Mouse (Mus musculus): ENCODE results near the gene Qrich2.

The Qrich2 gene

GRCm38 (mm10) chr11:116443311-116443710, 22.7 kb downstream of the Qrich2 start:
- DNase-seq, result no peak

DNA sequence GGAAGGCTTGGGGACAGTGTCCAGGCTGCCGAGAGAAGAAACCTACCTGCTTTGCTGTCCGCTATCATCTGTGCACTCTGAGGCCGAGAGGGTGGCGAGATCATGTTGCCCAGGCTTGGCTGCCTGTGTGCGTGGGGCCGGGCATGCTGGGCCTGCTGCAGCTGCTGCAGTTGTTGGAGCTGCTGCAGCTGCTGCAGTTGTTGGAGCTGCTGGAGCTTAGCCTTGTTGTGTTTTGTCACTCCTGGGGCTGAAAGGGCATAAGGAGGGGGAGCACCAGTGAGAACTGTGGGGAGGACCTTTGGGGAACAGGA, 23.2 kb downstream of the Qrich2 start:
- no peak for DNase-seq

GRCm38 (mm10) chr11:116442129-116442866, 23.7 kb downstream of the Qrich2 start:
- no peak for DNase-seq

DNA sequence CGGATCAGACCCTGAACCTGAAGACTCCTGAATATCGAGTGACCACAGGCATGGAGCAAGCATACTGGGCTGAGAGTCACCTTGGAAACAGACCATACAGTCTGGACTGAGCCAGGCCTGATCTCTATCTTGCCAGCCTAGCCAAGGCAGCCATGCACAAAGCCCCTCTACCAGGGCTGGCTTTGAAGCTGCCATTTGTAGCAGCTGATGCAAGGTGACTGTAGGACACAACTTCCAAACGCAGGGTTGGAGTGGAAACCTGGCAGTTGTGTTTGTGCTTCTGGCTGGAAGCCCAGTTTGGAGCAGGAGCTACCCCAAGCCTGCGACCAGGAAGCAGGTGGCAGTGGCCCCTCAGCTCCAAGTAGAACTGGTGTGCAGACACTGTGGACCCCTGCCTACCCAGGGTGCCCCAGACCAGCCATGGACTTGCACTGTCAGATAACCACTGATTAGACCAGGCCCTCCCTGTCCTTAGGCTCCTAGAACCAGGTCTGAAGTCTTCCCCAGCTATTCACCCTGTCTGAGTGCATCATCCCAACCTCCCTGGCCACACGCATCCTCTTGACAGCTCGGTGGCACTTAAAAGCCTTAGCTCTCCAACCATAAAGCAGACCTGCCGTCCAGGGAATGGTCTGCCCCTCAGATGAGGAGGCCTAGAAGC, 25.5 kb downstream of the Qrich2 start:
- no peak for DNase-seq

GRCm38 (mm10) chr11:116439269-116440240, 26.5 kb downstream of the Qrich2 start:
- peak; percentile 54 to 58 for DNase-seq

DNA sequence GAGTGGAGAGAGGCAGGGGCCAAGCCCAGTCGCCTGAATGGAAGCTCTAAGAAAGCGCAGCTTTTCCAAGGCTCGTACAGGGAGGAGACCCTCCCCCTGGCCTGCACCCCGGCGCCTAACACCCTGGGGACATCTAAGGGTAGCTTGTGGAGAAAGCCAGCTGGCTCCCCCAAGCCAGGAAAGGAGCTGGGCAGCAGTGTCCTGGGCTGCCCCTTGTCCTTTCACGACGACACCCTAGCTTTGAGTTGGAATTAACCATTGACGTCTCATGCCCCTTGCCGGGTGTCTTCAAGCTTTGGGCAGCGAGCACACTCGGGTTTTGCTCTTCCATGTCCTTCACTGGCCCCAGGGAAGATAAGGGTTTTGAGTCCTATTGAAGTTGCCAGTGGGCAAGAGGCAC, 28.5 kb downstream of the Qrich2 start:
- DNase-seq, result no peak

DNA sequence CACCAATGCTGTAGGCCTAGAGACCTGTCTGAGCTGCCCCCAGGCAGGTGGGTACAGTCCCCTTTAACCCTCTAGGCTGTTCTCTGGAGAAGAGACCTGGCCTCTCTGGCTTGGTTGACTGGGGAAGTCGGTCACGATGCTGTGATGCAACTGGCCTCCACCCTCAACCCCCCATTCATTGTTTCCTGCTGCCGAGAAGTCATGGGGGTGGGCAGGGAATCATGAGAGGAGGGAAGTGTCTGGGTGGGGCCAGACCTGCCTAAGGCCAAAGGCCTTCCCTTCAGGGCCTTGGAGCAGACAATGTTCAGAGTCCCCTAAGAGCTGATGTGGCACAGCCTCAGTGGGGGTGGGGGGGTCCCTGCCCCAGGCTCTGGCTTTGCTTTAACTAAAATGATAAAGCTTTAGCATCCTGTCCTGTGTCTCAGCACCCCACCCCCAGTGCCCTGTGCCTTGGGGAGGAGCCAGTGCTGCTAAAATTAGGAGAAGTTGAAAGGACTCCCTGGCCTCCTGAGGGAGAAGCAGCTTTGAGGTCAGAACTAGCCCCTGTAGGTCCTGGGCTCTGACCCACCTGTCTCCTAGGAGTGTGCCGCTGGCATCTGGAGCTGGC, 29.2 kb downstream of the Qrich2 start:
- DNase-seq, result peak; percentile 37 to 40

DNA sequence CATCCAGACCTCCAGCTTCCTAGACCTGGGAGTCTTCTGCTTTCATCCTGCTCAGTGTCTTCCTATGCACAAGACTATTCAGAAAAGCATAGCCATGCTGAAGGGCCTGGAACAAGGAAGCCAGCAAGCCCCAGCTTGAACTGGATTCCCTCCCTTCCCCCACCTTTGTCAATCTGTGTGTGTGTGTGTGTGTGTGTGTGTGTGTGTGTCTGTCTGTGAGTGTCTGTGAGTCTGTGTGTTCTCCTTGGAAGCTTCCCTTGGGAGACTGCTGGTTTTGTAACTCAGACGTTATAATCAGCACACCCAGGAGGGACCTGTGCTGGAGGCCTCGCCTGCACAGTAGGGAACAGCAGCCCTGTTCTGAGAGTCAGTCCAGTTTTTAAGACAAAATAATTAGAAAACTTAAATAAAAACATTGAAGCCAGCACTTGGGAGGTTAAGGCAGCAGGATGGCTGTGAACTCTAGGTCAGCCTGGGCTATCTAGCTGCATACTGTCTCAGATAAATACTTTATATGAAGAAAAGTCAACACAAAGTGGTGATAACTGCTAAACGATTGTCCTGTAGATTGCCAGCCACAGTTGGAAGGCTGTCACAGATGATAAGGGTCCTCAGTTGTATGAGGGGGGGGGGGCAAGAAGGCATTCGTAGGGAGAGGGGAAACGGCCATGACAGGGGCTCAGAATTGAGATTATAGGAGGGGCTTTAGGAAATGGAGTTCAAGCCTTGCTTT, 29.9 kb downstream of the Qrich2 start:
- DNase-seq, result no peak

- DNase-seq, result no peak
Observed at GRCm38 (mm10) chr11:116434967-116435752, 30.9 kb downstream of the Qrich2 start.

- peak; percentile 62 to 64 for DNase-seq
Observed at GRCm38 (mm10) chr11:116434287-116434966, 31.6 kb downstream of the Qrich2 start.

DNA sequence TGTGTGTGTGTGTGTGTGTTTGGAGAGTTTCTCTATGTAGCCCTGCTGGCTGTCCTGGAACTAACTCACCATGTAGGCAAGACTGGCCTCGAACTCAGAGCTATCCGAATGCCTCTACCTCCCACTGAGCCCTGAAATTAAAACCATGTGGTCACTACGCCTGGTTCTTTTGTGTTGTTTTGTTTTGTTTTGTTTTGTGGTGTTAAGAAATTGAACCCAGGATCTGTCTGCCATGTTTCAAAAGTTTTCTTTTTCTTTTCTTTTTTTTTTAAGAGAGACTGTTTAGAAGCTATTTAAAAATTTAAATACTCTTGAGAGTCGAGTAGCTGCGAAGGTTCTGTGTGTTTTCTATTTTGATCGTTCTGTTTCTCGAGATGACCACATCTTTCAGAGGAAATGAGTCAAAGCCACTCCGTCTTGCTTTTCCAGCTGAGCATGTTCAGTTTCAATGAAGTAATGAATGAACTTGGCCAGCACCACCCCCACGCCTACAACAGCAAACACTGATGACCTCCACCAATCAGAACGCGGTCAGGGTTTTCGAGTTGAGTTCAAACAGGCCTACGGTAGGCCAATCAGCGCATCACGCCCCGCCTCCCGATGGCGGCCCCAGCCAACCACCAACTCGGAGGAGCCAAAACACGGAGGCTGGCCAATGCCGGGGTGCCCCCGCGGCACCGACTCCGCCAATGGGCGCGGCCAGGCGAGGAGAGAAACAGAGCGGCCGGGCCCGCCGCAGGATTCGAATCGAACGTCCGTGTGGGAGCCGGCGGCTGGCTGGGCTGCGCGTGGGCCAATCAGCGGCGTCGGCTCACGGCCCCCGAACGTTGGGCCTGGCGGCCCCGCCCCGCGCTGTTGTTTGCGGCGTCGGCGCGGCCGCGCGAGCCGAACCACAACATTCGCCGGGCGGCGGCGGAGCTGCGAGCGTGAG, 32.4 kb downstream of the Qrich2 start, which contains the start of gene Ubald2:
Ubald2 (plus strand) TSS at position 739 of the 931 bp plus-strand sequence.
- DNase-seq, result peak; percentile 97 to 98

DNA sequence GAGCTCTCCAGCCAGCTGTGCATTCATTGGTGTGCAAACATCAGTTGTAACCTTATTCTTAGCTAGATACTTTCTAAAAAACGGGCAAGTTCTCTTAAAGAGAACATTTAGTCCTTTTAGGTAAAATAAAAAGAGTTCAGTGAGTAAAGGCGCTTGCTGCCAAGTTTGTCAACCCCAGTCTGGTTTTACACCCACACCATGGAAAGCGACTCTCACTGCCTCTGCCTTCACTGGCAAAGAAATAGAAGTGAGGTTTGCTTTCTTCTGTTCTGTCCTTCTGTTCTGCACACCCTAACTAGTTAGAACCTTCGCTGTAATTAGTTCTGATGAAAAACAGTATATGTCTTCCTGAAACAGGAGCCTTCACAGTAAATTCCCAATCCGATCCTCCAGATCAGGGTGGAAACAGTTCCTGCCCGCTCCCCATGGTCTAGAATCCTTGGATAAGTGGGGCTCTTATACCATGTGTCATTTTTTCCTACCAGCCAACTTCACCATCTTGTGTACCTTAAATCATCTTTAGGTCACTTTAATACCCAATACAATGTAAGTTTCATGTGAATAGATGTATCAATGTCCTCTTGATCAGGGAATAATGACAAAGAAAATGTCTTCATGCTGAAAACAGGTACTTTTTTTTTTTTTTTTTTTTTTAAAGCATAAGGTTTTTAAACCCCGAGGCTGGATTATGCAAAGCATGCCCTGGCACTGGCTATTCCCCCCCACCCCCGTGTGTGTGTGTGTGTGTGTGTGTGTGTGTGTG, 33.3 kb downstream of the Qrich2 start:
- DNase-seq, result no peak

- DNase-seq, result no peak
Observed at GRCm38 (mm10) chr11:116432127-116432526, 33.9 kb downstream of the Qrich2 start.

GRCm38 (mm10) chr11:116431428-116432077, 34.5 kb downstream of the Qrich2 start:
- no peak for DNase-seq

GRCm38 (mm10) chr11:116430723-116431427, 35.2 kb downstream of the Qrich2 start:
- no peak for DNase-seq

- no peak for DNase-seq
Observed at GRCm38 (mm10) chr11:116429862-116430613, 36.0 kb downstream of the Qrich2 start.
